Mouse (Mus musculus): Measurements from ENCODE around the gene Naaa. TPM values are rescaled to one million over a fixed set of nuclear protein-coding genes. Genes with fewer than 3 reads are reported as not detected.

Naaa gene
- total and polyA plus RNA-seq, 3 experiments = 14.5 to 16.2 (median 15.4) TPM

Other genes with a start within 250 kb of the Naaa start
- 0.50 and 0.51 TPM in 2 replicates for gene Cdkl2, start 234.3 kb downstream of the Naaa start, total RNA-seq (2012; rRNA removed)
- gene Cdkl2, start 234.3 kb downstream of the Naaa start, total RNA-seq (2014; rRNA removed) = 0.54 and 0.81 TPM in 2 replicates
- 1.0 and 1.1 TPM in 2 replicates for gene Cdkl2, start 234.3 kb downstream of the Naaa start, polyA plus RNA-seq (2012; ENCODE audit: insufficient read length, low read depth)
- gene G3bp2, start 194.5 kb downstream of the Naaa start, total RNA-seq (2012; rRNA removed) = 38.8 and 55.9 TPM in 2 replicates
- 99.7 and 103 TPM in 2 replicates for gene G3bp2, start 194.5 kb downstream of the Naaa start, total RNA-seq (2014; rRNA removed)
- gene G3bp2, start 194.5 kb downstream of the Naaa start, polyA plus RNA-seq (2012; ENCODE audit: insufficient read length, low read depth) = 106 and 114 TPM in 2 replicates
- gene Uso1, start 140.2 kb downstream of the Naaa start, total RNA-seq (2012; rRNA removed) = 20.9 and 22.7 TPM in 2 replicates
- gene Uso1, start 140.2 kb downstream of the Naaa start, total RNA-seq (2014; rRNA removed) = 16.9 and 19.9 TPM in 2 replicates
- gene Uso1, start 140.2 kb downstream of the Naaa start, polyA plus RNA-seq (2012; ENCODE audit: insufficient read length, low read depth) = 55.6 and 63.7 TPM in 2 replicates
- gene U90926, start 62.8 kb downstream of the Naaa start, total RNA-seq (2012; rRNA removed) = not detected in 2 replicates
- not detected in 2 replicates for gene U90926, start 62.8 kb downstream of the Naaa start, total RNA-seq (2014; rRNA removed)
- 0.49 TPM in 1 of 2 replicates, not detected in the other for gene U90926, start 62.8 kb downstream of the Naaa start, polyA plus RNA-seq (2012; ENCODE audit: insufficient read length, low read depth)
- 11.9 and 16.5 TPM in 2 replicates for gene Ppef2, start 21.9 kb downstream of the Naaa start, total RNA-seq (2012; rRNA removed)
- gene Ppef2, start 21.9 kb downstream of the Naaa start, total RNA-seq (2014; rRNA removed) = 41.4 and 48.8 TPM in 2 replicates
- 11.9 and 14.3 TPM in 2 replicates for gene Ppef2, start 21.9 kb downstream of the Naaa start, polyA plus RNA-seq (2012; ENCODE audit: insufficient read length, low read depth)
- 43.6 and 51.7 TPM in 2 replicates for gene Sdad1, start 32.3 kb upstream of the Naaa start, total RNA-seq (2012; rRNA removed)
- 62.9 and 63.7 TPM in 2 replicates for gene Sdad1, start 32.3 kb upstream of the Naaa start, total RNA-seq (2014; rRNA removed)
- 72.9 and 95.3 TPM in 2 replicates for gene Sdad1, start 32.3 kb upstream of the Naaa start, polyA plus RNA-seq (2012; ENCODE audit: insufficient read length, low read depth)
- not detected in 2 replicates for gene Cxcl9, start 49.9 kb upstream of the Naaa start, total RNA-seq (2012; rRNA removed)
- not detected in 2 replicates for gene Cxcl9, start 49.9 kb upstream of the Naaa start, total RNA-seq (2014; rRNA removed)
- not detected in 2 replicates for gene Cxcl9, start 49.9 kb upstream of the Naaa start, polyA plus RNA-seq (2012; ENCODE audit: insufficient read length, low read depth)
- 0.25 and 0.34 TPM in 2 replicates for gene Art3, start 53.7 kb upstream of the Naaa start, total RNA-seq (2012; rRNA removed)
- gene Art3, start 53.7 kb upstream of the Naaa start, total RNA-seq (2014; rRNA removed) = not detected in 2 replicates
- gene Art3, start 53.7 kb upstream of the Naaa start, polyA plus RNA-seq (2012; ENCODE audit: insufficient read length, low read depth) = not detected in 2 replicates
- 0.30 and 0.55 TPM in 2 replicates for gene Cxcl10, start 70.7 kb upstream of the Naaa start, total RNA-seq (2012; rRNA removed)
- gene Cxcl10, start 70.7 kb upstream of the Naaa start, total RNA-seq (2014; rRNA removed) = 1.8 and 2.6 TPM in 2 replicates
- 4.9 and 5.1 TPM in 2 replicates for gene Cxcl10, start 70.7 kb upstream of the Naaa start, polyA plus RNA-seq (2012; ENCODE audit: insufficient read length, low read depth)
- 41.9 and 43.7 TPM in 2 replicates for gene Nup54, start 157.0 kb upstream of the Naaa start, total RNA-seq (2012; rRNA removed)
- 90.5 and 101 TPM in 2 replicates for gene Nup54, start 157.0 kb upstream of the Naaa start, total RNA-seq (2014; rRNA removed)
- gene Nup54, start 157.0 kb upstream of the Naaa start, polyA plus RNA-seq (2012; ENCODE audit: insufficient read length, low read depth) = 66.4 and 72.5 TPM in 2 replicates
- gene Scarb2, start 228.7 kb upstream of the Naaa start, total RNA-seq (2012; rRNA removed) = 6.0 and 9.2 TPM in 2 replicates
- 9.5 and 11.2 TPM in 2 replicates for gene Scarb2, start 228.7 kb upstream of the Naaa start, total RNA-seq (2014; rRNA removed)
- gene Scarb2, start 228.7 kb upstream of the Naaa start, polyA plus RNA-seq (2012; ENCODE audit: insufficient read length, low read depth) = 6.5 and 7.2 TPM in 2 replicates

All from CH12.LX (cell line).